Mouse (Mus musculus): ENCODE results near the gene Ttc32.

GRCm38 (mm10) chr12:9024736-9025135, 5.1 kb upstream of the Ttc32 start:
- TF ChIP-seq CTCF (IDR thresholded peaks at IDR 0.05) (no peak), EP300 (IDR thresholded peaks at IDR 0.05) (no peak)

All from lung, postnatal 0 days (tissue).